Mouse (Mus musculus): ENCODE results near the gene Grasp. TPM values are rescaled to one million over a fixed set of nuclear protein-coding genes. Genes with fewer than 3 reads are reported as not detected.

The Grasp gene
- 27.0 to 35.5 TPM (median 34.3 TPM) in 4 replicates for total RNA-seq (2023; ENCODE audit: inconsistent age)

GRCm38 (mm10) chr15:101224006-101224906, at the start of gene Grasp:
Grasp (plus strand) TSS chr15:101224188.

GRCm38 (mm10) chr15:101253886-101254795, 30.2 kb downstream of the Grasp start, which contains the start of gene Nr4a1:
Nr4a1 (plus strand) TSS chr15:101254269.

Other genes starting within 250 kb of the Grasp start
- not detected in 4 replicates for gene Gm47841, start 176.8 kb upstream of the Grasp start, total RNA-seq (2023; ENCODE audit: inconsistent age)
- not detected in 4 replicates for gene Fignl2, start 145.6 kb upstream of the Grasp start, total RNA-seq (2023; ENCODE audit: inconsistent age)
- gene Ankrd33, start 108.4 kb upstream of the Grasp start, total RNA-seq (2023; ENCODE audit: inconsistent age), result not detected in 4 replicates
- gene Acvrl1, start 95.7 kb upstream of the Grasp start, total RNA-seq (2023; ENCODE audit: inconsistent age), result 0.80 to 3.4 TPM (median 1.0 TPM) in 4 replicates
- gene Acvr1b, start 50.1 kb upstream of the Grasp start, total RNA-seq (2023; ENCODE audit: inconsistent age), result 22.4 to 28.0 TPM (median 23.8 TPM) in 4 replicates
- 493 to 528 TPM (median 512 TPM) in 4 replicates for gene Nr4a1, start 30.1 kb downstream of the Grasp start, total RNA-seq (2023; ENCODE audit: inconsistent age)
- 56.5 to 76.2 TPM (median 66.4 TPM) in 4 replicates for gene Atg101, start 60.1 kb downstream of the Grasp start, total RNA-seq (2023; ENCODE audit: inconsistent age)
- 0.96 to 2.2 TPM (median 2.0 TPM) in 4 replicates for gene 6030408B16Rik, start 69.0 kb downstream of the Grasp start, total RNA-seq (2023; ENCODE audit: inconsistent age)
- gene Krt80, start 146.0 kb downstream of the Grasp start, total RNA-seq (2023; ENCODE audit: inconsistent age), result 0.18 to 0.26 TPM in 2 of 4 replicates, not detected in the others
- gene Krt7, start 186.9 kb downstream of the Grasp start, total RNA-seq (2023; ENCODE audit: inconsistent age), result not detected in 4 replicates
- not detected in 4 replicates for gene Krt87, start 214.6 kb downstream of the Grasp start, total RNA-seq (2023; ENCODE audit: inconsistent age)
- gene Krt88, start 223.6 kb downstream of the Grasp start, total RNA-seq (2023; ENCODE audit: inconsistent age), result not detected in 4 replicates
- not detected in 4 replicates for gene Krt81, start 239.6 kb downstream of the Grasp start, total RNA-seq (2023; ENCODE audit: inconsistent age)
- not detected in 4 replicates for gene Krt86, start 249.3 kb downstream of the Grasp start, total RNA-seq (2023; ENCODE audit: inconsistent age)

Data from B cell, adult (primary cell).